In the genomic region with DNA sequence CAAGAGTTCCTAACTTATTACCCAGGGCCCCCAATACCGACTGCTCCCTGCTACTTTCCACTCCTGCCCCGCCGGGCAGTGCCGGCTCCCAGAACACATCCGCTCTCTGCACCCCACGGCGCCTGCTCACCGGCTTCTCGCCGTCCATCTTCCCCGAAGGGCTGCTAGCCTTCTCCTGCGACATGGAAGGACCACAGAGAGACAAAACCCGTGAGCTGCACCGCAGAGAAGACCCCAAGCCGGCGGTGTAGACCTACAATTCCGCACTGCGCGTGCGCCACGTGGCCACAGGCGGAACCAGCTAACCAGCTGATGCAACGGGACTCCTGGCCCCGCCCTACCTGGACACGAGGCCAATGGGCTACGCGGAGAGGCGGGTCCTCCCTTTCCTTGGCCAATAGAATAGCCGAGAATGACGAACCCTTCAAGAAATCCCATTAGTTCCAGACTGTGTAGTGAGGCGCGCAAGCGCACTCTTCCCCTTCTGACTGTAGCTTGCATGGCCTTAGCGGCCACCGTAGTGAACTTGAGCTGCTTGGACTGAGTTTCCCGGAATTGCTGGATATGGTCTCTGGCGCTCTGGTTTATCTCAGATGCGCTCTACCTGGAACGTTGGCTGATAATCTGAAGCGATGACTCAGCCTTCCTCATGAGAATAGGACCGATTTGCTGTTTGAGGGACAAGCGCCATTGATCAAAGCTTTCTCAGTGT, we compare ENCODE assay signal across 7 mouse cellular contexts. TPM values are rescaled to one million over a fixed set of nuclear protein-coding genes. Genes with fewer than 3 reads are reported as not detected.
DNase-seq lines count a peak whose midpoint lies in the region; ATAC-seq lines count a peak whose summit lies in the region.

Gene Tars (minus strand): TSS at position 310 of the 712 bp plus-strand sequence.

- peak within 1 kb of the TSS; percentile 90 for H3K4me3 ChIP-seq in intestine, embryonic 15.5 days (replicated peaks)
- peak within 1 kb of the TSS; percentile 72 for H3K4me3 ChIP-seq in midbrain, embryonic 10.5 days

- intact Hi-C loops in gastrocnemius, postnatal 36 days (cut with DNase I), result loop anchor here (10.0 kb wide), 1 partner anchor 355 kb away; no protein-coding TSS in a partner anchor
- intact Hi-C loops in left cerebral cortex, postnatal 25 days (cut with DNase I), result loop anchor here (10.0 kb wide), 1 partner anchor 715 kb away; the partner anchor contains the start of gene Zfr

- WGBS in intestine, embryonic 15.5 days, result under 1% methylated on average over 42 of the region's 42 CpGs
- under 1% methylated on average over 42 of the region's 42 CpGs for WGBS in midbrain, embryonic 10.5 days

- peak within 1 kb of the TSS; percentile 80 for H3K4me2 ChIP-seq in intestine, embryonic 15.5 days (replicated peaks)

- peaks cover 5% of the 10 kb centered on the region; the same call in 1 of the 2 replicates for H3K4me1 ChIP-seq in intestine, embryonic 15.5 days (replicated peaks)
- H3K4me1 ChIP-seq in midbrain, embryonic 10.5 days, result peaks cover 16% of the 10 kb centered on the region

- peak within 1 kb of the TSS; percentile 74 for H3K9ac ChIP-seq in intestine, embryonic 15.5 days

- H3K27ac ChIP-seq in intestine, embryonic 15.5 days, result peak within 1 kb of the TSS; percentile 57
- peak within 1 kb of the TSS; percentile 88 for H3K27ac ChIP-seq in midbrain, embryonic 10.5 days (replicated peaks)

- ATAC-seq in intestine, embryonic 15.5 days, result peak; percentile 100

- H3K9me3 ChIP-seq in intestine, embryonic 15.5 days, result no peaks in the 10 kb centered on the region
- no peaks in the 10 kb centered on the region for H3K9me3 ChIP-seq in midbrain, embryonic 10.5 days (replicated peaks)

- DNase-seq in adrenal gland, adult 2 months, result peak; percentile 98
- DNase-seq in embryo, embryonic 11.5 days (ENCODE audit: low read depth, low spot score), result peak; percentile 97
- DNase-seq in gastrocnemius, postnatal 36 days, result peak; percentile 96 to 97
- peak; percentile 97 to 99 for DNase-seq in left cerebral cortex, postnatal 25 days (ENCODE audit: low spot score in 2 of 2)
- DNase-seq in midbrain, embryonic 10.5 days (ENCODE audit: low spot score), result peak; percentile 97
- DNase-seq in right cerebral cortex, postnatal 4 days, result peak; percentile 93

- H3K36me3 ChIP-seq in intestine, embryonic 15.5 days, result peaks cover 3% of the 10 kb centered on the region; the same call in 1 of the 2 replicates
- H3K36me3 ChIP-seq in midbrain, embryonic 10.5 days, result peaks cover 29% of the 10 kb centered on the region

- H3K27me3 ChIP-seq in intestine, embryonic 15.5 days (replicated peaks), result no peaks in the 10 kb centered on the region
- H3K27me3 ChIP-seq in midbrain, embryonic 10.5 days (ENCODE audit: low read depth, poor library complexity, severe bottlenecking), result 0 out of 2 replicates have a peak, but pooled peaks cover 5% of the 10 kb centered on the region

RNA-seq across cellular contexts. Expression of gene Tars, which starts in this region (rescaled TPM):
- 10 to 100 TPM; 44.5 to 71.8 TPM for total RNA-seq in adrenal gland, adult 2 months (2021)
- polyA plus RNA-seq in adrenal gland, adult 2 months (2012; rRNA removed), result 3.9 and 6.1 TPM in 2 replicates
- 10 to 100 TPM; 24.5 to 27.3 TPM for total RNA-seq in gastrocnemius, postnatal 36 days (2021)
- polyA plus RNA-seq in intestine, embryonic 15.5 days (2015; fragmentation: Nextera tagmentation; extraction: Ambion mirVana), result 67.8 and 77.8 TPM in 2 replicates
- 10 to 100 TPM; 27.6 to 32.8 TPM for total RNA-seq in left cerebral cortex, postnatal 25 days (2021)
- 86.7 and 88.2 TPM in 2 replicates for polyA plus RNA-seq in midbrain, embryonic 10.5 days (2016; fragmentation: Nextera tagmentation; extraction: Ambion mirVana)

Comparison
In these comparisons a context has a peak if more than half of its experiments do, and no peak if none do; other contexts are left out.
1. Peak in every context shown above with its lines: DNase-seq, ATAC-seq, H3K4me3 ChIP-seq and H3K27ac ChIP-seq.